Mouse (Mus musculus) left cerebral cortex, postnatal 10 days (tissue): Measurements from ENCODE around the gene Gpd2. TPM values are rescaled to one million over a fixed set of nuclear protein-coding genes. Genes with fewer than 3 reads are reported as not detected.

Experiments used
- total RNA-seq, 2 experiments: library from RNA; stranded (reverse); gene quantifications; 2 replicates each; pipeline ENCODE4 v1.2.3; 2021

The Gpd2 gene
- total RNA-seq, 2 experiments from 2014 or later, result 109 to 120 TPM

Other genes with a start within 250 kb of the Gpd2 start
- gene Nr4a2, start 113.6 kb upstream of the Gpd2 start, total RNA-seq, result 10 to 100 TPM; 52.8 to 75.5 TPM